Mouse (Mus musculus) 3134 (cell line): ENCODE measurements around the gene Gm20809.
"Not testable (repeated sequence)": the region's sequence is repeated elsewhere in the genome, so short reads cannot be mapped to it uniquely, and the experiment has no call there.

Experiments used
- DNase-seq: peaks from one replicate; pipeline ENCODE4 v3.0.0-alpha.2; 2011; ENCODE audit warnings: low spot score; ENCODE audit not compliant: insufficient read length; ENCODE audit errors: extremely low read depth

Gene Gm20809

DNA sequence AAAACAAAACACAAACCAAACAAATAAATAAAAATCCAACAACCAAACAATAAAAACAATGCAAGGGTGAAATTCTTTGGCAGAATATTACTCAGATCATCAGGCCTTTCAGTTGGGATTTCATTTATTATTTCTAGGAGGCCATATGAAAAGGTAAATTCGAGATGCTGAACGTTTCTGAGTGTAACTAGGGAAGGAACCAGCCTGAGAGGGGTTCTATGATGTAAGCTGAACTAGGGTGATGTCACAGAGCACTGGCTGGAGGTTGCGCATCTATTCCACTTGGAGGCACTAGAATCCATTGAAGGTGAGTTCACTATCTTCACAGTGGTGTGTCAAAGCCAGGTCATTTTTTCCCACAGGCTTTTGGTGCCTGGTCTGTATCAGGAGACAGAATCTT, at the start of gene Gm20809:
Gene Gm20809, plus strand, starts transcription at position 301 of the 400 bp plus-strand sequence.
- DNase-seq, result not testable (repeated sequence)
